Mouse (Mus musculus) brain, embryonic 14.5 days (tissue): Measurements from ENCODE around the gene Capn8.

Experiments used
- CTCF ChIP-seq: fragments of 200-500 bp; IDR thresholded peaks from 2 replicates; pipeline ENCODE4 v1.5.1; 2012; ENCODE audit warnings: inconsistent platforms, mild to moderate bottlenecking, moderate library complexity, borderline replicate concordance; ENCODE audit not compliant: insufficient read depth, insufficient read length; ENCODE audit errors: extremely low read depth
- POLR2A ChIP-seq: fragments of 200-500 bp; IDR thresholded peaks from 2 replicates; pipeline ENCODE4 v1.6.1; 2012; ENCODE audit warnings: mild to moderate bottlenecking, inconsistent platforms, borderline replicate concordance; ENCODE audit not compliant: poor library complexity, insufficient read depth, insufficient read length, severe bottlenecking; ENCODE audit errors: extremely low read depth

DNA sequence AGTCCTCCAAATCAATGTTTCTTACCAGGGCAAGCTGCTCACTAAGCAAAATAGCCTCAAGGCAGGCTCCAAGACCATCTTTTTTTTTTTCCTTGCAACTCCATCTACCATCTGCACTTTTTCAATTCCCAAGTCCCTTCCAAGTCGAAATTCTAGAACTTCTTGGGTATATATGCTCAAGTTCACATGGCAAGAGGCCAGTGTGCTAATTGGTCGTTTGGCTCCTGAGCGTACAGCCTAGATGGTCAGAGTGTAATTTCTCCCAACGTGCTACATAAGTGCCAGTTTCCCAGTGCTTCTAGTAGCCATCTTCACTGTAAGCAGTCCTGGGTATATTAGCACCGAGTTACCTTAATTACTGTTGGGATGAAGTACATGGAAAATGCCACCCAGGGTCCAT, 41.8 kb upstream of the Capn8 start:
- TF ChIP-seq POLR2A, result no peak
- TF ChIP-seq CTCF, result no peak
